Mouse (Mus musculus) heart, embryonic 10.5 days (tissue): ENCODE measurements around the gene 1810009J06Rik. TPM values are rescaled to one million over a fixed set of nuclear protein-coding genes. Genes with fewer than 3 reads are reported as not detected.
"Not testable (repeated sequence)": the region's sequence is repeated elsewhere in the genome, so short reads cannot be mapped to it uniquely, and the experiment has no call there.

Experiments
- DNase-seq: peaks from one replicate; pipeline ENCODE4 v3.0.0-alpha.2; 2017; ENCODE audit warnings: low spot score
- H3K27ac ChIP-seq: fragments of 300-500 bp; sonication (generic); 2 replicates; pipeline ENCODE4 v1.5.1; 2016; ENCODE audit warnings: mild to moderate bottlenecking
- H3K27me3 ChIP-seq: fragments of 300-500 bp; sonication (generic); 2 replicates; pipeline ENCODE4 v1.6.1; 2016; ENCODE audit warnings: mild to moderate bottlenecking; ENCODE audit not compliant: poor library complexity, insufficient read depth, severe bottlenecking
- H3K36me3 ChIP-seq: fragments of 300-500 bp; sonication (generic); 2 replicates; pipeline ENCODE4 v1.6.1; 2016; ENCODE audit warnings: mild to moderate bottlenecking, moderate library complexity
- H3K4me1 ChIP-seq: fragments of 300-500 bp; sonication (generic); 2 replicates; pipeline ENCODE4 v1.6.1; 2016; ENCODE audit warnings: mild to moderate bottlenecking
- H3K4me3 ChIP-seq: fragments of 300-500 bp; sonication (generic); 2 replicates; pipeline ENCODE4 v1.5.1; 2016; ENCODE audit warnings: mild to moderate bottlenecking, moderate library complexity
- H3K9me3 ChIP-seq: fragments of 300-500 bp; sonication (generic); 2 replicates; pipeline ENCODE4 v1.6.1; 2016; ENCODE audit warnings: mild to moderate bottlenecking, moderate library complexity
- WGBS: fragments of 180-500 bp; shearing (Covaris S2); methylation state at CpG from one replicate; pipeline ENCODE4 v1.1.7; 2016; 5-methylcytosine and 5-hydroxymethylcytosine counted together
- polyA plus RNA-seq: library from polyadenylated mRNA; unstranded; fragments of >200 nt; fragmentation: Nextera tagmentation; extraction: Ambion mirVana; gene quantifications from 2 replicates; pipeline ENCODE4 v1.2.1, GENCODE M21; 2016

1810009J06Rik gene
- 0.16 TPM in 1 of 2 replicates, not detected in the other for polyA plus RNA-seq

GRCm38 (mm10) chr6:40964454-40964853 lies at the start of gene 1810009J06Rik:
Gene 1810009J06Rik, plus strand, starts transcription at chr6:40964754.
- not testable (repeated sequence) for H3K9me3 ChIP-seq, H3K27ac ChIP-seq, H3K4me3 ChIP-seq, H3K27me3 ChIP-seq, DNase-seq, H3K36me3 ChIP-seq, H3K4me1 ChIP-seq
- WGBS = 80% methylated on average over 2 of the region's 2 CpGs

- Histone ChIP-seq H3K27me3 (no peaks in the 10 kb centered on the region), H3K4me1 (no peaks in the 10 kb centered on the region), H3K27ac (no peak overlapping the region), H3K9me3 (no peaks in the 10 kb centered on the region), H3K4me3 (no peak overlapping the region), H3K36me3 (no peaks in the 10 kb centered on the region)
- no peak for DNase-seq
- WGBS = 81% methylated on average over 4 of the region's 4 CpGs
Measured at GRCm38 (mm10) chr6:40919954-40920353, 44.6 kb upstream of the 1810009J06Rik start.

GRCm38 (mm10) chr6:40940457-40940856 lies 24.1 kb upstream of the 1810009J06Rik start, which contains the start of gene 1700074P13Rik:
Gene 1700074P13Rik, minus strand, starts transcription at chr6:40940557.
- H3K36me3 ChIP-seq = no peaks in the 10 kb centered on the region
- no peaks in the 10 kb centered on the region for H3K4me1 ChIP-seq
- no peak within 1 kb of the TSS for H3K4me3 ChIP-seq
- 90% methylated on average over 10 of the region's 10 CpGs for WGBS
- no peaks in the 10 kb centered on the region for H3K27me3 ChIP-seq
- no peak for DNase-seq
- H3K27ac ChIP-seq = no peak within 1 kb of the TSS
- H3K9me3 ChIP-seq = no peaks in the 10 kb centered on the region

- H3K27me3 ChIP-seq = no peaks in the 10 kb centered on the region
- H3K27ac ChIP-seq = no peak within 1 kb of the TSS
- H3K36me3 ChIP-seq = no peaks in the 10 kb centered on the region
- no peaks in the 10 kb centered on the region for H3K9me3 ChIP-seq
- no peaks in the 10 kb centered on the region for H3K4me1 ChIP-seq
- no peak for DNase-seq
- no peak within 1 kb of the TSS for H3K4me3 ChIP-seq
Measured at GRCm38 (mm10) chr6:40951770-40952169, 12.8 kb upstream of the 1810009J06Rik start, which contains the start of gene Gm4744. Gene Gm4744, minus strand, starts transcription at chr6:40951870.

GRCm38 (mm10) chr6:40953716-40954115 lies 10.8 kb upstream of the 1810009J06Rik start:
- DNase-seq = no peak
- 48% methylated on average over 2 of the region's 2 CpGs for whole genome bisulfite sequencing
- Histone ChIP-seq H3K27me3 (no peaks in the 10 kb centered on the region), H3K36me3 (no peaks in the 10 kb centered on the region), H3K4me1 (no peaks in the 10 kb centered on the region), H3K4me3 (no peak overlapping the region), H3K9me3 (no peaks in the 10 kb centered on the region), H3K27ac (no peak overlapping the region)

- not testable (repeated sequence) for H3K36me3 ChIP-seq, H3K4me1 ChIP-seq, H3K27ac ChIP-seq, H3K9me3 ChIP-seq, H3K27me3 ChIP-seq, DNase-seq, H3K4me3 ChIP-seq
Measured at GRCm38 (mm10) chr6:40999379-40999778, 34.8 kb downstream of the 1810009J06Rik start, which contains the start of gene Gm2663. Gene Gm2663, minus strand, starts transcription at chr6:40999479.

- Histone ChIP-seq H3K4me1 (no peaks in the 10 kb centered on the region), H3K27ac (no peak overlapping the region), H3K9me3 (no peaks in the 10 kb centered on the region), H3K4me3 (no peak overlapping the region), H3K36me3 (no peaks in the 10 kb centered on the region), H3K27me3 (no peaks in the 10 kb centered on the region)
- DNase-seq = no peak
- WGBS = 80% methylated on average over 4 of the region's 4 CpGs
Measured at GRCm38 (mm10) chr6:41015065-41015464, 50.5 kb downstream of the 1810009J06Rik start.

Other genes with a start within 250 kb of the 1810009J06Rik start
- not detected in 2 replicates for gene Moxd2, start 77.3 kb upstream of the 1810009J06Rik start, polyA plus RNA-seq
- not detected in 2 replicates for gene Prss58, start 64.4 kb upstream of the 1810009J06Rik start, polyA plus RNA-seq
- gene 1700074P13Rik, start 24.2 kb upstream of the 1810009J06Rik start, polyA plus RNA-seq = not detected in 2 replicates
- gene Gm4744, start 12.9 kb upstream of the 1810009J06Rik start, polyA plus RNA-seq = not detected in 2 replicates
- gene Gm2663, start 34.7 kb downstream of the 1810009J06Rik start, polyA plus RNA-seq = not detected in 2 replicates
- gene 2210010C04Rik, start 70.8 kb downstream of the 1810009J06Rik start, polyA plus RNA-seq = not detected in 2 replicates